Mouse (Mus musculus): ENCODE measurements around the gene Ttc22. TPM values are rescaled to one million over a fixed set of nuclear protein-coding genes. Genes with fewer than 3 reads are reported as not detected.

Gene Ttc22
- polyA plus RNA-seq, 1 experiment from 2014 or later: not detected

- DNase-seq (ENCODE audit: low spot score): no peak
- Histone ChIP-seq H3K4me1 (replicated peaks) (peaks cover 14% of the 10 kb centered on the region), H3K9me3 (no peaks in the 10 kb centered on the region), H3K36me3 (no peaks in the 10 kb centered on the region), H3K27ac (no peak overlapping the region), H3K4me3 (no peak overlapping the region; the same call in 1 of the 2 replicates), H3K27me3 (ENCODE audit: insufficient read depth, poor library complexity, severe bottlenecking) (peaks cover 69% of the 10 kb centered on the region)
- 27% methylated on average over 28 of the region's 28 CpGs for WGBS
Observed at GRCm38 (mm10) chr4:106622712-106623111, 480 bp downstream of the Ttc22 start.

GRCm38 (mm10) chr4:106624271-106624670 is 2.0 kb downstream of the Ttc22 start:
- Histone ChIP-seq H3K4me1 (replicated peaks) (peaks cover 11% of the 10 kb centered on the region), H3K27me3 (ENCODE audit: insufficient read depth, poor library complexity, severe bottlenecking) (peaks cover 71% of the 10 kb centered on the region), H3K36me3 (no peaks in the 10 kb centered on the region), H3K9me3 (no peaks in the 10 kb centered on the region), H3K27ac (no peak overlapping the region), H3K4me3 (no peak overlapping the region)
- no peak for DNase-seq (ENCODE audit: low spot score)
- WGBS: 93% methylated on average over 10 of the region's 10 CpGs

GRCm38 (mm10) chr4:106627809-106628208 is 5.6 kb downstream of the Ttc22 start:
- Histone ChIP-seq H3K4me3 (no peak overlapping the region), H3K4me1 (replicated peaks) (peaks cover 8% of the 10 kb centered on the region), H3K27ac (no peak overlapping the region), H3K9me3 (no peaks in the 10 kb centered on the region), H3K36me3 (no peaks in the 10 kb centered on the region), H3K27me3 (ENCODE audit: insufficient read depth, poor library complexity, severe bottlenecking) (peaks cover 46% of the 10 kb centered on the region)
- 84% methylated on average over 5 of the region's 5 CpGs for WGBS
- DNase-seq (ENCODE audit: low spot score): no peak

GRCm38 (mm10) chr4:106628650-106629360 is 6.6 kb downstream of the Ttc22 start:
- no peak for DNase-seq (ENCODE audit: low spot score)
- no peak overlapping the region for H3K27ac ChIP-seq
- peaks cover 36% of the 10 kb centered on the region for H3K27me3 ChIP-seq (ENCODE audit: insufficient read depth, poor library complexity, severe bottlenecking)
- no peaks in the 10 kb centered on the region for H3K36me3 ChIP-seq
- H3K9me3 ChIP-seq: no peaks in the 10 kb centered on the region
- H3K4me1 ChIP-seq (replicated peaks): peaks cover 14% of the 10 kb centered on the region
- no peak overlapping the region for H3K4me3 ChIP-seq
- WGBS: 53% methylated on average over 9 of the region's 9 CpGs

- H3K27me3 ChIP-seq (ENCODE audit: insufficient read depth, poor library complexity, severe bottlenecking): peaks cover 31% of the 10 kb centered on the region
- 83% methylated on average over 5 of the region's 5 CpGs for WGBS
- peaks cover 19% of the 10 kb centered on the region for H3K4me1 ChIP-seq (replicated peaks)
- no peak overlapping the region for H3K27ac ChIP-seq
- H3K9me3 ChIP-seq: no peaks in the 10 kb centered on the region
- no peaks in the 10 kb centered on the region for H3K36me3 ChIP-seq
- DNase-seq (ENCODE audit: low spot score): no peak
- no peak overlapping the region for H3K4me3 ChIP-seq
Observed at GRCm38 (mm10) chr4:106629374-106629773, 7.1 kb downstream of the Ttc22 start.

- Histone ChIP-seq H3K4me3 (no peak overlapping the region), H3K4me1 (replicated peaks) (peaks cover 19% of the 10 kb centered on the region), H3K9me3 (no peaks in the 10 kb centered on the region), H3K27ac (no peak overlapping the region), H3K27me3 (ENCODE audit: insufficient read depth, poor library complexity, severe bottlenecking) (peaks cover 19% of the 10 kb centered on the region), H3K36me3 (no peaks in the 10 kb centered on the region)
- peak; percentile 66 for DNase-seq (ENCODE audit: low spot score)
- whole genome bisulfite sequencing: 29% methylated on average over 14 of the region's 14 CpGs
Observed at GRCm38 (mm10) chr4:106630333-106631220, 8.3 kb downstream of the Ttc22 start.

- H3K4me1 ChIP-seq (replicated peaks): peaks cover 19% of the 10 kb centered on the region
- no peaks in the 10 kb centered on the region for H3K36me3 ChIP-seq
- no peak overlapping the region for H3K4me3 ChIP-seq
- H3K27me3 ChIP-seq (ENCODE audit: insufficient read depth, poor library complexity, severe bottlenecking): peaks cover 13% of the 10 kb centered on the region
- DNase-seq (ENCODE audit: low spot score): no peak
- no peak overlapping the region for H3K27ac ChIP-seq
- 54% methylated on average over 2 of the region's 3 CpGs for WGBS
- no peaks in the 10 kb centered on the region for H3K9me3 ChIP-seq
Observed at GRCm38 (mm10) chr4:106632313-106632712, 10.1 kb downstream of the Ttc22 start.

- H3K4me3 ChIP-seq: no peak overlapping the region
- peaks cover 19% of the 10 kb centered on the region for H3K4me1 ChIP-seq (replicated peaks)
- peaks cover 8% of the 10 kb centered on the region for H3K27me3 ChIP-seq (ENCODE audit: insufficient read depth, poor library complexity, severe bottlenecking)
- no peaks in the 10 kb centered on the region for H3K9me3 ChIP-seq
- 41% methylated on average over 8 of the region's 8 CpGs for WGBS
- no peak overlapping the region for H3K27ac ChIP-seq
- no peak for DNase-seq (ENCODE audit: low spot score)
- H3K36me3 ChIP-seq: no peaks in the 10 kb centered on the region
Observed at GRCm38 (mm10) chr4:106633281-106634085, 11.3 kb downstream of the Ttc22 start.

- Histone ChIP-seq H3K4me3 (no peak overlapping the region), H3K4me1 (replicated peaks) (peaks cover 19% of the 10 kb centered on the region), H3K27me3 (ENCODE audit: insufficient read depth, poor library complexity, severe bottlenecking) (peaks cover 8% of the 10 kb centered on the region), H3K9me3 (no peaks in the 10 kb centered on the region), H3K36me3 (no peaks in the 10 kb centered on the region), H3K27ac (no peak overlapping the region)
- DNase-seq (ENCODE audit: low spot score): no peak
- WGBS: 42% methylated on average over 9 of the region's 9 CpGs
Observed at GRCm38 (mm10) chr4:106634086-106634479, 11.9 kb downstream of the Ttc22 start.

GRCm38 (mm10) chr4:106643483-106644217 is 21.4 kb downstream of the Ttc22 start:
- peaks cover 23% of the 10 kb centered on the region for H3K27me3 ChIP-seq (ENCODE audit: insufficient read depth, poor library complexity, severe bottlenecking)
- DNase-seq (ENCODE audit: low spot score): no peak
- H3K4me1 ChIP-seq (replicated peaks): no peaks in the 10 kb centered on the region
- H3K9me3 ChIP-seq: no peaks in the 10 kb centered on the region
- H3K4me3 ChIP-seq: no peak overlapping the region
- no peak overlapping the region for H3K27ac ChIP-seq
- WGBS: 51% methylated on average over 8 of the region's 8 CpGs
- no peaks in the 10 kb centered on the region for H3K36me3 ChIP-seq

GRCm38 (mm10) chr4:106644218-106644610 is 22.0 kb downstream of the Ttc22 start:
- H3K27ac ChIP-seq: no peak overlapping the region
- no peaks in the 10 kb centered on the region for H3K36me3 ChIP-seq
- no peak for DNase-seq (ENCODE audit: low spot score)
- no peak overlapping the region for H3K4me3 ChIP-seq
- WGBS: 75% methylated on average over 6 of the region's 6 CpGs
- H3K4me1 ChIP-seq (replicated peaks): no peaks in the 10 kb centered on the region
- peaks cover 28% of the 10 kb centered on the region for H3K27me3 ChIP-seq (ENCODE audit: insufficient read depth, poor library complexity, severe bottlenecking)
- H3K9me3 ChIP-seq: no peaks in the 10 kb centered on the region

- 69% methylated on average over 5 of the region's 5 CpGs for WGBS
- Histone ChIP-seq H3K27me3 (ENCODE audit: insufficient read depth, poor library complexity, severe bottlenecking) (peaks cover 31% of the 10 kb centered on the region), H3K27ac (no peak overlapping the region), H3K36me3 (no peaks in the 10 kb centered on the region), H3K4me1 (replicated peaks) (no peaks in the 10 kb centered on the region), H3K9me3 (no peaks in the 10 kb centered on the region), H3K4me3 (no peak overlapping the region)
- DNase-seq (ENCODE audit: low spot score): no peak
Observed at GRCm38 (mm10) chr4:106645797-106646196, 23.6 kb downstream of the Ttc22 start.

All from hindbrain, embryonic 10.5 days (tissue).